Mouse (Mus musculus): ENCODE data around the gene Krt84.
"Not testable (repeated sequence)": the region's sequence is repeated elsewhere in the genome, so short reads cannot be mapped to it uniquely, and the experiment has no call there.

Gene Krt84

DNA sequence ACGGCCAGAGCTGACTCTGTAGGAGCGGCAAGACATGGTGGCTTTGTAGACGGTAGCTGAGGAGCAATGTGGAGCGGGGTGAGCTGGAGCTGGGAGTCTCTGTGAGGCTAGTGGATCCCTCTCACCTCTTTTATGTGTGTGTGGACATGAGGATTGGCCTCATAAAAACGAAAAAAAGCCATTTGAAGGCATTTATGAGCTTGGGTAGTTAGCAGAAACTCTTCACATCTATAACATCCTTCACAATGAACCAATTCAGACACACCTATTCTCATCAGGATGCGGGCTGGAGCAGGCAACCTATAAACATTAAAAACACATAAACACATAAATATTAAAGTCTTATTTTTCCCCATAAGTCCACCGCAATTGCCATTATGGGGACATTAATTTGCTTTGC is at the start of gene Krt84:
Gene Krt84 (minus strand): TSS at position 101 of the 400 bp plus-strand sequence.
- DNase-seq (ENCODE audit: low spot score in 2 of 2): no peak

DNA sequence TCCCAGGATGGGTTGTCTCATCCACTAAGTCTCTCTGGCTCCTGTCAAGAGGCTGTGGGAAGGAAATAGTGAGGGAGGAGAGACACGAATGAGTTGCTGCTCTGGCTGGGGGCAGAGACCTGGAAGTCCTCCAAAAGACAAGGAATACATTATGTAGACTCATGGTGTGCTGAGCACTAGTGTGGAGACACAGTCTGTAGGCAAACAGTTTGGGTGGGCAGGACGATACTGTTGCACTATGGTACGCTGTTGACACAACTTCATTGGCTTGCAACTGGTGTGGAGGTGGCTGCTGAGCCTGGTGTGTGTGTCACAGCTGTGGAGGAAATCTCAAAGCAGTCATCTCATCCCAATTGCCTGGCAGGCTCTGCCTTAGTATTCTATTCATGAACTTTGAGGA is 49.1 kb upstream of the Krt84 start:
- no peak for DNase-seq (ENCODE audit: low spot score in 2 of 2)

DNA sequence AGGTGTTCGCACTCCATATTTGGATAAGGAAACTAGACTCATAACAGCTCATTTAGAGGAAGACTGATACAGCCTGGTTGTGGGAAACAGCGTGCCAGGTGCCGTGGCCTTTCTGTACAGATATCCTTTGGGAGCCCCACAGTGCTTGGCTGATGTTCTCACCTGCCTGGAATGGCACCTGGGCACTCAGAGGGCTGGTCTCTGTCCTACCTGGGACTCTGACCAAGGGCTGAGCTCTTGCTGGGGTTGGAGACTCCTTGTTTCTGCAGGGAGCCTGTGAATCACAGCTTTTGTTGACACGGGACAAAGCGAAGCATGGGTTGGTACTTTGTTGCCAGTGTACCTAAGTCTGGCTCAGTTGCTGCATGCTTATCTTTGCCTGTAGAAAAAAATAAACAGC is 42.9 kb upstream of the Krt84 start:
- peak in 1 of 2 experiments; percentile 29 for DNase-seq (ENCODE audit: low spot score in 2 of 2)

DNA sequence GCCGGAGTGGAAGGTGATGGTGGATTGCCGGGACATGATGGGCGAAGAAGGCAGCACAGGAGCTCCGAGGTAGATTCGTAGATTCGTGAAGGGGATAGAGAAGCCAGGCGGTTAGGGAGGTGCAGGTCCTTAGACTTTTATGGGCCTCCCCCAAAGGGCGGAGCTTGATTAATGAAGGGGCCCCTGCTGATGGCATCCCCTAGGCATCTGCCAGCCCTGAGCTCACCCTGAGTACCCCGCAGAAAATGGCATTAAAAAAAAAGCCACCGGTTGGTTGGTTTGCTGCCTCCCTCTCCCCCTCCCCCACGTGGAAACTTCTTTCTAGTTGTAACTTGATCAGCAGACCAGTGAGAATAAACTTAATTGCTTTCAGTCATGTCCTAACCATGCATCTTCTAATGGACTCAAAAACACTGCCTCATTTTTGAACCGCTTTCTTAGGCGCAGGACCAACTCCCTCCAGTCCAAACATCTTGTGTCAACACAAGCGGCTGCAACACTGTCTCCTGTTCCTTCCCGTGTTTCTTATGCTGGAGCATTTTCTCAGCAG is 41.3 kb upstream of the Krt84 start, which contains the start of gene Krt75:
Gene Krt75 (minus strand): TSS at position 109 of the 550 bp plus-strand sequence.
- peak in 1 of 2 experiments; percentile 13 for DNase-seq (ENCODE audit: low spot score in 2 of 2)

DNA sequence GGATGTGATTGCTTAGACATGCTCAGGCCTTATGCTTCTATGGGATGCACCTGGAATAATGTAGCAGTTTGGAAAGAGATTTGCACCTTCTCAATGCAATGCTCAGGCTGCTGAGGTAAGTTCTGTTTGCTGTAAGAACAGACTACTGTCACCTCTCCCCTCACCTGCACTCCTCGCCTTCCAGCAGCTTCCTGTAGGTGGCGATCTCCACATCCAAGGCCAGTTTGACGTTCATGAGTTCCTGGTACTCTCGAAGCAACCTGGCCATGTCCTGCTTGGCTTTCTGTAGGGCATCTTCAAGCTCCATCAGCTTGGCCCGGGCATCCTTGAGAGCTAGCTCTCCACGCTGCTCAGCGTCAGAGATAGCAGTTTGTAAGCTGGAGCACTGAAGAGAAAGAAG is 35.2 kb upstream of the Krt84 start:
- no peak for DNase-seq (ENCODE audit: low spot score in 2 of 2)

DNA sequence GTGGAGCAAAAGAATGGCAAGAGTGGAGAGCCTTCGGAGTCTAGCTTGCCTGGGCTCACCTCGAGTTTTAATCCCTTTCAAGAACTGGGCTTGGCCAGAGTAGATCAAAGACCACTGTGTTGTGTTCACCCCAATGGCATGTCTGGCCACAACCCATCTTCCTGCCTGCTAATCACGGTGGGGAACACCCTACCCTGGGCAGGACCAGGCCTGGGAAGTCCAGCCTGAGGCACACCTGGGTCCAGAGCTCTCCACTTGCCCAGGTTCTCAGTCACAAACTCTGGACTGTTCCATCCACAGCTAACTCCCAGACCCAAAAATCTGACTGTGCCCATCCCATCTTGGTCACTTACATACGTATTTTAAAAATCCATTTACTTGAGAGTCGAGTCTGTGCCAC is 30.2 kb upstream of the Krt84 start, which contains the start of gene Krt90:
Gene Krt90 (minus strand): TSS at position 101 of the 400 bp plus-strand sequence.
- DNase-seq (ENCODE audit: low spot score in 2 of 2): no peak

DNA sequence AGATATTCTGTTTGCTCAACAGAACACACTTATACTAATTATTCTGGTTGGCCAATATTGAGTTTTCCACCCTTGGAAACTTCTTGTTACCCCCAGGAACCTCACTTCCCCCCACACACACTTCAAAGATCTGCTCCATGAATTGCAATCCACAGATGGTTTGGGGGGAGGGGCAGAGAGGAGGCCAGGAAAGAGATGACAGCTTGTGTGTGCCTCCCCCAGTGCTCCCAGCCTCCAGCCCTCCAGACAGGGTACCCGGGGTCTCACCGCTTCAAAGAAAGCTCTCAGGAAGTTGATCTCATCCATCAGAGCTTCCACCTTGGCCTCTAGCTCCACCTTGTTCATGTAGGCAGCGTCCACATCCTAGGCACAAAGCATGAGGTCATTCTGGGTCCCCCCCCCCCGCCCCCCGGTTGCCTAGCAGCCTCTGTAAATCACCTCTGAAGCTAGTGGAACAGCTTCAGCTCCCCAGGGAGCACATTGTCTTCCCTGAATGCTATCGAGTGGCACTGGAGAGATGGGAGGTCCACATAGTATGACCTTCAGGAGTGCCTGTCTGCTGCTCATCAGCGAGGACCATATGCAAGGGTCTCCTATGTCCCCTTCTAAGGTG is 25.5 kb upstream of the Krt84 start:
- DNase-seq (ENCODE audit: low spot score in 2 of 2): no peak

DNA sequence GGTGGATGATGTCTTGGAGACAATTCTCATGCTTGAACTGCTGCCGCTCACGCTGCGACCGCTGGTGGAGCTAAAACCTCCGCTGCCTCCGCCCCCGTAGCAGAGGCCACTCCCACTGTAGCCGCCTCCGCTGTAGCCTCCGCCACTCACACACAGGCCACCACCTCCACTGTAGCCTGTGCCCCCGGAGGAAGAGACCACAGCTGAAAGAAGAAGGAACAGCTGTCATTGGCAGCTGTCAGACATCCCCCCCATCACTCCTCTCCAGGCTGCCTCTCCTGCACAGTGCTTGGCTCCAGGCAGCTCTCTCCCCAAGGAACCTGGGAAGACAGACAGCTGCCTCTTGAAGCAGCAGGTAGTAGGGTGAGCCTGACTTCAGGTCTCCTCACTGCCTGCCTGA is 20.5 kb upstream of the Krt84 start:
- DNase-seq (ENCODE audit: low spot score in 2 of 2): no peak

DNA sequence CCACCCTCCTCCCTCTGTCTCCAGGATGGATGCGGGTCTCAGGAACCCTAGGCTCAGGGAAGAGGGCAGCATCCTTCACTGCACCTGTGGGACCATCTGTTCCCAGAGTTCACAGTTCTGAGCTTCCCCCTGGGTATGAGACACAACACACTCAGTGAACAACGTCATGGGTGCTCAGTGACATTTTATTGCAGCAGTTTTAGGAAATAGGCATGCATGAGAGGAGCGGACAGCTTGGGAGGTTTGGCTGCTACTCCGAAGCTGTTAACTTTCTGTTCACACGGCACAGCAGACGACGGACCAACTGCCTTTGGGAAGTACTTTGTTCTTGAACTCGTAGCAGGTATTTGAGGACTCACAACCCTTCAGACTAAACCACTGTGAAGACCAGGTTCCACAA is 19.6 kb upstream of the Krt84 start:
- no peak for DNase-seq (ENCODE audit: low spot score in 2 of 2)

DNA sequence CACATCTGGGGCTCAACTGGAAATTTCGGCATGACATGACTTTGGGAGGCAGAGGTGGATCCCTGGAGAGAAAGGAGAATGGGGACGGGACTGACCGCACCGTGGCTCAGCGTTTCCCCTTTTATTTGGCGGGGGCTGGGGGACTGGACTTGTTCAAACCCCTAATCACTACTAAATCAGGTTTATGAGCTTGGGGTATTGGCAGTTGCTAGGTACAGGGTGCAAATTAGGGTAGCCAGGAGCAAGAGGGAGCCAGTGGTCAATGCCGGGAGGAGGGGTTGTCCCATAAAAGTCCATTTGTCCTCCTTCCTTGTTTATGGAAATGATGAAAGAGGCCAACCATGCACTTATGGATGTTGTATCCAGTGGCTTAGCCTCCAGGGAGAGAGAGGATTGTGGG is 17.9 kb upstream of the Krt84 start, which contains the start of gene Krt82:
Gene Krt82 (minus strand): TSS at position 101 of the 400 bp plus-strand sequence.
- no peak for DNase-seq (ENCODE audit: low spot score in 2 of 2)

DNA sequence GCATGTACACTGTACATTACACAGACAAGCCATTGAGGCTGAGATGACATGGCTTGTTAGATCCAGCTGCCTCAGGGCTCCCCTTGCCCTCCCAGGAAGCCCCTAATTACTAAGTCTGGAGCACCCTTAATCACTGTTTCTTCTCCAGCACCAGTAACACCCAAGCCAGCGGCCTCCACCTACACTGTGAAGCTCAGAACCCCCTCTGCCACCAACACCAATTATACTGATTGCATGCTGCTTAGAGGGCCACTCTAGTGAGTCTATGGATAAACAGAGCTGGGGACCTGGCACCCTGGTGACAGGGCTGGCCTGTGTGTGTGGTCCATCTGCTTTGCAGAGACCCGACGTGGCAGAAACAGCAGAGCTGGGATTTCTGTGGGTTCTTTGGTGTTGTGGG is 11.9 kb upstream of the Krt84 start:
- DNase-seq (ENCODE audit: low spot score in 2 of 2): no peak

DNA sequence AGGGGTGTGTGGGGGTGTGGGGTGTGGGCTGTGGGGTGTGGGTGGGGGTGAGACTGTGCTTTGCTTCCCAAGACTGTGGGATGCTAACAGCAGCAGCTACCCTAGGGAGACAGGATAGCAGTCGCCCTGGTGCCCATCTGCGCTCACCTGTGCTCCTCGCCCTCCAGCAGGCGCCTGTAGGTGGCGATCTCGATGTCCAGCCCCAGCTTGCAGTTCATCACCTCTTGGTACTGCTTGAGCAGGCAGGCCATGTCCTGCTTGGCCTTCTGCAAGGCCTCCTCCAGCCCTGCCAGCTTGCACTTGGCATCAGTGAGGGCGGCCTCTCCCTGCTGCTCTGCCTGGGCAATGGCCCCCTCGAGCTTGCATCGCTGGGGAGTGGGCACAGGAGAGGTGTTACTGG is 9.9 kb upstream of the Krt84 start:
- no peak for DNase-seq (ENCODE audit: low spot score in 2 of 2)

DNA sequence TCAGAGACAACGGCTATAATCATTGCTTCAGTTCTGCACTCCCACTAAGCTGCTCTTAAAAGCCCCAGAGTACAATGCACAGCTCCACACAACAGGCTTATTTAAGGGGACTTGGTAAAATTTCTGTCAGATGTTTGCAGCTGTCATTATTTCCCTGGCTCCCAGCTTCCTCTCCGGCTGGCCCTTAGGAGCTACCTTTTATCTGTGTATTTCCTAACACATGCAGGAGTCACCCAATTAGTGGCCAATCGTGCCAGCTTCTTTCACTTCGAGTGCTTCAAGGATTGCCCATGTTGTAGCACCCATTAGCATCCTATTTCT is 5.9 kb upstream of the Krt84 start:
- no peak for DNase-seq (ENCODE audit: low spot score in 2 of 2)

DNA sequence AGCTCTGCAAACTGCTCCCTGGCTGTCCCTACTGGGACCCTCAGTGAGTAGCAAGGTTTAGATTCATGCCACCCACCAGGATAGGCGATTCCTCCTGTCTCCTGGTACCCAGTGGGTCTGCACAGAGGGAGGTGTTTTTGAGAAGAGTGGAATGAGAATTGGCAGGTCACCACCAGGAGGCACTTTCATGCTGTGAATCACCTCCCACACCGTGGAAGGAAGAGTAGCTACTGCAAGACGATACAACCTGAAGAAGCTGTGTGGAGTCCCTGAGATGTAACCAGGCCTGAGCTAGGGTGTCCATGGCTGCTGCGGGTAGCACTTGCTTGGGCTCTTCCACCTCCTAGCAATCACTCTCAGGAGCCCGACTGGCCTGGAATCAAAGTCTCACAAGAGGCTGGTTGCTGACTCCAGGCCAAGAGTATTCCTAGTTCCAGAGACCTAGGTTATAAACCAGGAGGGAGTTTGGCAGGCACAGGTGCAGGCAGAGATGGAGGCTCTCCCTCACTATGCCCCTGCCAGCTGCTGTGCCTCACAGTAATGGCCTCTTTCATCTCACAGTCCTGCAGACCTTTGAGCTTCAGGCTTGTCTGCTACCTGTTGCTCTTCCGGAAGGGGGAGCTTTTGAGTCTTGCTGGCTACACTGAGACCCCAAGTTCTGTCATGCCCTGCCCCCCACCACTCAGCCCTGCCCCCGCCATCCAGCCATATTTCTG is 5.4 kb upstream of the Krt84 start:
- DNase-seq (ENCODE audit: low spot score in 2 of 2): no peak

DNA sequence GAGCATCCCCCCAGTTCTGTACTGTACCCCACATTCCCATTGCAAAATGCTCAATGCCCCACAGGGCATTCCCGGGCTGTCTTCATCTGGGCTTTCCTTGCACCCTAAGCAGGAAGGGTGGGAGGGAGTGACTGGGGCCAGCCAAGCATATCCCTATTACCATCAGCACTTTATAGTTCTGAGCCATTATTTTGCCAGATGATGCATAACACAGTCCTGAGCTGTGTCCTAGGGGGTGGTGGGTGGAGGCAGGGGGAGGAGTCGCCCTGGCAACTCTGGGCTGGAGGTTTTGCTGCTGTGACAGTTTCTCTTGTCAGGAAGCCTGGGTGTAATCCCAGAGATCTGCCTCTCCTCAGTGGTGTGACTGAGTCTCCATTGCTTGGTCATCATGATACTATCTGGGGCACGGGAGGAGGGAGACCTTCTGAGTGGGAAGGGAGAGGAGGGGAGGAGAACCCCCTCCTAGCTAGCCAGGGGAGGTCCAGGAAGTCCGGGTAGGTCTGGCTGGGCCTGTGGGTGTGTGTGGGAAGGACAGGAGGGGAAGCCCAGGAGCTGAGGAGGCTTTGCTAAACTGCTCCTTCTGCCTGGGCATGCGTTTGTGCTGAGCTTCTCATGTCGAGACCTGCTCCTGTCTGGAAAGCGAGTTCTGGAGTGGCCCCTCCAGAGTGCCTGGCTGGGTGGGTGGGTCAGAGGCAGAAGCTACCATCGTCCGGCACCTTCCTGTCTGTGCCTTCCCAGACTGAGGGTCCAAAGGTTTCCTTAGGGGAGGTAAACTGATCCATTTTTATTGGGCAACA is 3.6 kb upstream of the Krt84 start:
- DNase-seq (ENCODE audit: low spot score in 2 of 2): no peak

DNA sequence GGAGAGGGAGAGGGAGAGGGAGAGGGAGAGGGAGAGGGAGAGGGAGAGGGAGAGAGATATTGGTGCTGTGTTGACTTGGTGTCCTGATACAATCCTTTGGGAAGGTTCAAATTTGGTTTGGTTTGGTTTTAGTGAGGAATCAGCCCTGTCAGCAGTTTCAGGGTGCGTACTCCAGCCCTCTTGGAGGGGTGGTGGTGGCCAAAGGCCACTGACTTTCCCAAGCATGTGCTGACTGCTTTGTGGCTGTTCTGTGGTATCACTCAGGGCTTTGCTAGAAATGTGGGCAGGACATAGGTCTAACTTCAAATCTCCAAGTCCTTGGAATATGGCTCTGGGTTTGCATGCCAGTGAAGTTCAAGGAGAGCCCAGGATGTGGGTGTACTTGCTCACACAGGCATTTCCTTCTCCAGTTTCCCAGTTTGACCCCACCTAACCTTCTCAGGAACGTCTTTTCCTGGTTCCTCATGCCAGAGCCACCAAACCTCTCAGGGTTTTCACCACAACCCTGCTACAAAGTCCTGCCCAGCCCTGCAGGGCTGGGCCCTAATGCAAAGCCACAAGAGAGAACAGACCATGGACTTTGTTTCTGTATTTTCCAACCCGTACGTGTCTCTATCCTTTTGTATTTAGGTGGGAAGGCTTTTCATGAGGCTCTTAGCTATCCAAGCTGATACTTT is 9.9 kb downstream of the Krt84 start:
- DNase-seq (ENCODE audit: low spot score in 2 of 2): no peak

DNA sequence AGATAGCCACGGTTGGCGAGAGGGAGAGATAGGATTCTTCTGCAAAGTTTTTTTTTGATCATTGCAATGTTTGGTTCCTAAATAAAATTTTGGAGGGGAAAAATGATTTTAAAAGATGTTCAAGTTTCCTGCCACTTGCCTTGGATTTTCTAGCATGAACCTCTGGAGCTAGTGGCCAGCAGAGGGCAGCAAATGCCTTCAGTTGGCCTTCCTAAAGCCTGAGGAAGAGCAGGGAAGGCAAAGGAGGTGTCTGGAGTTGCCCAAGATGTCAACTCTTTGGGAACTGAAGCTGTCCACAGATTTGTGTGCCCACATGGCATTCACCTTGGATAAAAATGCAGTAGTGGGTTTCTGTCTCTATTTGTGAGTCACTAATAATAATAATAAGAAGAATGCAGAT is 12.8 kb downstream of the Krt84 start:
- peak; percentile 59 to 81 for DNase-seq (ENCODE audit: low spot score in 2 of 2)

DNA sequence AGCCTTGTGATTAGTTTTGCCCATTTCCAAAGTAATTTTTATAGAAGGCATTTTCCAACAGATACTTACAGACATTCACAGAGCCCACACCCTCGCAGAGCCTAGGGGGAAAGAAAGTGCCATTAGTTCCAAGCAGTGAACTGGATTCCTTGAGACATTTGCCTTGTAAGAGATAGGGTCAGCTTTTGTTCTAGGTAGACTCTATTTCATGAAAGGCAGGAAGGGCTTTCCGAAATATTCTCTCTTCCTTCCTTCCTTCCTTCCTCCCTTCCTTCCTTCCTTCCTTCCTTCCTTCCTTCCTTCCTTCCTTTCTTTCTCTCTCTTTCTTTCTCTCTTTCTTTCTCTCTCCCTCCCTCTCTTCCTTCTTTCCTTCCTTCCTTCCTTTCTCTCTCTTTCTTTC is 15.5 kb downstream of the Krt84 start, which contains the start of gene Gm49425:
Gene Gm49425 (minus strand): TSS at position 101 of the 400 bp plus-strand sequence.
- not testable (repeated sequence) for DNase-seq (ENCODE audit: low spot score in 2 of 2)

DNA sequence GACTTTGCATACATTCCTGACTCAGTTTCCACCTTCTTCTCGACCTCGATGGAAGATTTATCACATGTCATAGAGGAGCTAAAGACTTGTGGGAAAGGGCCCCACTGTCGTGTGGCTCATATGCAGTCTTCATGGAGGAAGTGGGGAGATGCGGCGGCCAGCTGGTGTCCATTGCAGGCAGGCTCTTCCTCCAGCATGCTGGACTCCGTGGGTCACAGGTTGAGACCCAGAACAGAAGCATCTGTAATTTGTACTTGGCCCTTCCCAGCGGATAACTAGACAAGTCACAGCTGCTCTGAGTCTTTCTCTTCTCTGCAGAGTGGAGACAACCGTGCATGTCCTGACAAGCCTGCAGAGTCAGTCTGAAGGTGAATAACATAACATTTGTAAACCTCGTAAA is 24.4 kb downstream of the Krt84 start:
- no peak for DNase-seq (ENCODE audit: low spot score in 2 of 2)

DNA sequence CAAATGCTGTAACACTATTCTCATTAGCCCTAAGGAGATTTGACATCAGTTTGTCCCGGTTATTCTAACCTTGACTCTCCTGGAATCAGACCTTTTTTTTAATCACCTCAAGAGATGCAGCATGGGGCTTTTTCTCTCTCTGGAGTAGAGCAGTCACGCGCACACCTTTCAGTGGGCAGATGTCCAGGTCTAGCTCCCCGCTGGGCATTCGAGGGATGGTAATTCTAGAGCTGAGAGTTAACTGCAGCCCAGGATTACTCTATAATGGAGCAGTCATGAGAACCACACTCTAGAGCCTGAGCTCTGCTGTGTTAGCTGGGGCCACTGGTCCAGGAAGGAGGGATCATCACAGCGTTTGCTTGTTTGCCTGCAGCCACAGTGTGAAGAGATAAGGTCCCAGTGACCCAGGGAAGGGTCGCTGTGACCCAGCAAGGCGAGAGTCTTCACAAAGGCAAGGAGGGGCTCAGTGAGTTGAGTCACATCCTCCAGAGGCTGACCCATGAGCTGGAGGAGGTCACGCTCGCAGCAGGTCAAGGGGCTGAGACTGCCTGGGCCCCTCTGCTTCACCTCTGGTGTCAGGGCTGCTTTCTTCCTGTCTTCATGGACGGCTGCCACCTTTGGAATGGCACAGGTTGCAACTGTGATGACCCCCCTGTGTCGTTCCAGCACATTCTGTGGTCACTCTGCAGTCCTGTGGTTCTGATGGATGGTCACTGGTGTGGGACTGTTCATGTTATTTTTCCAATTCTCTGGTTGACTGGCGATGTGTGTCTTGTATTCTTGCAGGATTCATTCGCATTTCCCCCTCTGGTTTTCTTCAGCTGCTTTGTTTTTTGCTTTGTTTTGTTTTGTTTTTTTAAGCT is 25.5 kb downstream of the Krt84 start:
- no peak for DNase-seq (ENCODE audit: low spot score in 2 of 2)

DNA sequence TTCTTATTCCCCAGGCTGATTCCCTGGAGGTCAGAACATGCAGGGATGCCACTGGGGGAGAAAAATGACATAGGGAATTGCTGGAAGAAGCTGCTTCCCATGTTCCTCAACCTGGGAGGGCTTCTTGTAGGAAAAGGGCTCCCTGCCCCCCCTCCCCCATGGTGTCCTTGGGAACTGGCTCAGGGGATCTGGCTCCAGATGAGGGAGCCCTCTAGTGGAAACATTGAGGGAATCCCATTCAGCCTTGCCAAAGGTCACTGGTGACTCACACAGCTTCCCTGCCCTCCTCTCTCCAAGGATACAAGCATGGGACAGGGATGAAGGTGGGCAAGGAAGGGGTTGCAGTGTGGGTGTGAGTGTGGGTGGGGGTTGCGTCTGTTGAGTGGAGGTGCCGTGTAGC is 35.4 kb downstream of the Krt84 start:
- no peak for DNase-seq (ENCODE audit: low spot score in 2 of 2)

Data from urinary bladder, postnatal 4 days (tissue).